Mouse (Mus musculus) retina, postnatal 7 days (tissue): ENCODE measurements around the gene Slc4a5.

ENCODE experiments used
- DNase-seq: peaks from one replicate; pipeline ENCODE4 v3.0.0-alpha.2; 2012; ENCODE audit warnings: low read depth, low spot score

The Slc4a5 gene

DNA sequence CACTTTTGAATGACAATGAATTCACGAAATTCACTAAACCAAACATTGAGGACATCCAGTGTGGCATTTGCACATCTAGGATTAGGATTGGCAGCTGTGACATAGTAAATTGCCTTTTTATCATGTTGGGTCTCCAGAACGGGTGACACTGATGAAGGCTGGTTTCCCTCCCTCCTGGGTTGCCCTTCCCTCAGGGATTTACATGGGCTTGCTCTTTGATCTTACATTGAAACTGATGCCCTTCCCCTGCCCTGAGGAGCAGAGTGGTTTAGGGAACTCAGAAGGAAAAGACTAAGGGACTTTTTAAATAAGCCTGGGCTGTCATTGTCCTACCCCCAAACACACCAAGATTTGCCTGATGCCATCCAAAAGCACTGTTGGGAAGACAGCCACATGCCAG, 11.9 kb downstream of the Slc4a5 start:
- no peak for DNase-seq

DNA sequence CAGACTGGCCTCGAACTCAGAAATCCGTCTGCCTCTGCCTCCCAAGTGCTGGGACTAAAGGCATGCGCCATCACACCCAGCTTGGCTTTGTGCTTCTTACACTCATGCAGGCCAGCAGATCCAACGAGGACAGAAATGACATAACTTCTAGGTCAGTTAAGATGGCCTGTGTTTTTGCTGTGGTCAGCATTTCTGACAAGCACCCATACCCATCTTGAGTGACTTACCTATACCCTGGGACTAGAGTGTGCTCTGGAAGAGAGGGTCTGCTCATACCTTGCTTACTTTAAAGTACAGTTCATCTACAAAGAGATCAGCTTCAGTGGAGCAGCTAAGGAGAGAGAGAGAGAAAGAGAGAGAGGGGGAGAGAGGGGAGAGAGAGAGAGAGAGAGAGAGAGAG, 13.7 kb downstream of the Slc4a5 start:
- no peak for DNase-seq

DNA sequence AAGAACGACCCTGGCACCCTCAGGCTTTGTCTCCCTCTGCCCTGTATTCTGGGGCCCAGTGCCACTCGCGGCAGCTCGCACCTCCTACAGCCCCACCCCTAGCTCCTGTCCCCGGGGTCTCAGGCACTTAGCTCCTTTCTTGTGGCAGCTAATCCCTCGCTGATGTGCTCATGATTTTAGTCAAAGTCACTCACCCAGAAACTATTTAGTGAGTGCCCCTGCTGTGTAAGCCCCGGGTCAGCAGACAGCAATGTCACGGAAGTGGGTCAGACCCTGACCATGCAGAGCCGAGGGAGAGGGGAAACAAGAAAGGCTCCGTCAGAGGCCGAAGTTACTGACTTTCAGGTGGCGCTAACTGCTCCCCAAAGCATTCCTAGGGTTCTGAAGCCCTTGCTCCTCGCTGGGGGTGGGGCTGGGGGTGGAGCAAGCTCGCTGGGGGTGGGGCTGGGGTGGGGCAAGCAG, 14.7 kb downstream of the Slc4a5 start:
- no peak for DNase-seq

DNA sequence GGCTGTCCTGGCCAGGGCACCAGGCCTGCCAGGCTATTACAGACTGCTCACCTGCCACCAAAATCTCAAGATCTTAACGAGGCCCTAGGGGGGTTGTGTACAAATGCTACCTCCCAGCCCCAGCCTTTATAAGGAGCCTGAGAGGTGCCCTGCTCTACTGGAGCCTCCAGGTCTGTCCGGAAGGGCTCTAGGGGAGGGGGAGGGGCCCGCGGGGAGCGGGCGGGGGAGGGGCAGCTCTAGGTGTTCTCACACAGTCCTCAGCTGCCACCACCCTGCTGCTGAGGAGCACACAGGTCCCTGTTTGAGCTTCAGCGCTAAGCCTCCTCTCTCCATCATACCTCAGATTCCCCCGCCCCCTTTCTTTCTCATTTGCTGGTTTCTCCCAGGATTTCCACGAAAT, 17.5 kb downstream of the Slc4a5 start:
- DNase-seq = no peak

DNA sequence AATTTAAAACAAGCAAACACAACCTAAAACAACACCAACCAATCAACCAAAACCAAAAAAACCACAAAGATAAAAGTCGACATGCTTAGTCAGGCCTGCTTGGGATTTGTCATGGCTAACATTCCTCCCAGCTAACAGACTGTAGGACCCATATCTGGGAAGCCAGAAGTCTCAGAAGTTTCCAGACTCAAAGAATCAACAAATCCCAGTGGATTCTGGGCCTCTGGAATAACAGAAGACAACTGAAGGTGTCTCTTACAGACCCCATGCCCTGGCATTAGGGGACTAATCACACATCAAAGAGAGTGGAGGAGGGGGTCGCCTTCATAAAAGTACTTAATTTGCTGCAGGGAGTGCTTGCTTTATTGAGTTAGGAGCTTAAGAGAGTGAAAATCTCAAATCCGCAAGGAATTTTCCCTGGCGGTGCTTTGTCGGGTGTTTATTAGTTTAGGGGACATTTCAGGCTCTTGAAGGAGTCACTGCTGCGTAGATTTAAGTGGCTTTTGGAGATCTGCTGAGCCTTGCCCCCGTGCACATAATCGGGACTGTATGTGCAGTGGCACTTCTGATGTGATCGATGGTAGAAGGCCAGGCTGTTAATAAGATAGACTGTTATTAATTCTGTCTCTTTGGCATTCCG, 24.9 kb downstream of the Slc4a5 start:
- DNase-seq = no peak

DNA sequence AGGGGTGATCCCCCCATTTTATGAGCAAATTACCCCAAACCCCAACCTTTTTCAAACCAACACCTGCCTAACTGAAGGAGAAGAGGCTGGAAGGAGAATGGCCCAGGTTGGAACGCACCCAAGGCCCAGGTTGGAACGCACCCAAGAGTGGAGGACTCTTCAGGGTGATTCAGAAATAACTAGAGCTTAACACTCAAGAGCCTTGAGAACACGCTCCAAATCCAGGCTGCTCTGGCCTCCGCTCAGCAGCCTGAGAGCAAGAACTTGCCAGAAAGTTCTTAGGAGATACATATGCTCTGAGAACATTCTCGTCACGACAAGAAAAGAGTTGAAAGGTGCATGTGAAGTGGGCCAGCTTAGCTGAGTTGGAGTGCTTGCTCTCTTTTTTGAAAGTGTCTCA, 25.5 kb downstream of the Slc4a5 start:
- no peak for DNase-seq

DNA sequence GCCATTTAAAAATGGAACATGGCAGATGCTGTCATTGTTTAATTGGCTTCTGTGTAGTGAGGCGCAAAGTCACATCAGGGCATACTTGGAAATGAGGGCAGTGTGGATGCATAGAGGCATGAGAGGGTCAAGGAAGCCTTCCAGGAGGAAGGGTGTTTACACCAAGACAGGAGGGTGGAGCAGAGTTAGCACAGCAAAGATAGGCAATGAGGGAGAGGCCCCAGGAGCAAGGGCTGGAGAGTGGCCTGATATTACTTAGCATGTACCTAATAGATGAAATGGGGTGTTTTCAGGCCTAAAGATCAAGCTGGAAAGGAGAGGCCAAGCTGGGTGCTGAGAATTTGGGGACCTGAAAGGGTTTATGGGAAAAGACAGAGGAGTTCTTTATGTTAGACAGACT, 26.4 kb downstream of the Slc4a5 start:
- DNase-seq = no peak

DNA sequence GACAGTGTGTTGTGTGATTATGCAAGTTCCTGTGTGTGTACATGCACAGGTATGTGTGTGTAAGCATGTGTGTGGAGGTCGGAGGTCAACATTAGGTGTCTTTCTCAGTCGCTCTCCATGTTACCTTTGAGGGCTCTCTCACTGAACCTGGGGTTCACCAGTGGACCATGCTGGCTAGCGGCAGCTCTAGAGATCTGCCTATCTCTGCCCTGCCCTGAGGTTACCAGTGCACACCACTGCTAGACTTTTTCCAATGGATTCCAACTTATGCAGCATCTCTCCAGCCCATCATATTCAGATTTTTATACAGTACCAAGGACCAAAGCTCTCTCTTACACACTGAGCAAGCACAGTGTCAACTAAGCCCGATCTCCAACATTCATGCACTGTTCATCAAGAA, 27.1 kb downstream of the Slc4a5 start:
- DNase-seq = no peak

DNA sequence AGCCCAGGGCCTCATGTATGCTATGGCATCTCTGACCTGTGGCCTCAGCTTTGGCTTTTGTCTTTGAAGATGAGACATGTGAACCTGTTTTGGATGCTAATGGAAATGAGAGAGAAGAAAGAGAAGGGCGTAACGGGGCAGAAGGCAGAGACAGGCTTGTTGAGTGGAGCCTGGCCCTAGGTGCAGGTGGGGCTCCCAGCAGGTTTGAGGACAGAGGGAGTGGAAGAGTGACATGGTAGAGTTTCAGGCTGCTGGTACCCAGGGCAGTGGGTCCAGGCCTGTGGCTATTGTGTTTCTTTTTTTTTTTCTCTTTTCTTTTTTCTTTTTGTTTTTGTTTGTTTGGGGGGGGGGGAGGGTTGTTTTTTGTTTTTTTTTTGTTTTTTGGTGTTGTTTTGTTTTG, 27.5 kb downstream of the Slc4a5 start:
- DNase-seq = no peak

DNA sequence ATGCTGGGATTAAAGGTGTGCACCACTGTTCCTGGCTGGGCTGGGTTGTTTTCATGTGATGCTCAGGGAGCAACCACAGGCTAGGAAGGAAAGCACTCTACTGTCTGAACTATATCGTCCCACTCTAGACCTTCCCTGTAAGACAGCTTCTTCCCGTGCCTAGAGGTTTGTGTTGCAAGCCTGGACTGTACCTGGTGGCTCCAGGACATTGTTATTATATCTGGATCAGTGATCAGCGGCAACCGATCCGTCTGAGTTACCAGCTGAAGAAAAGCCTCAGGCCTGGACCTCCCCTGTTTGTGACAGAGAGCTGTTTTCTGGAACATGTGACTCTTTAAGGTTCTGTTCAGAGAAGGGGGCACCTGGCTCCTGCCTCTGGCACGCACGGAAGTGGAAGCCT, 34.6 kb downstream of the Slc4a5 start:
- no peak for DNase-seq

DNA sequence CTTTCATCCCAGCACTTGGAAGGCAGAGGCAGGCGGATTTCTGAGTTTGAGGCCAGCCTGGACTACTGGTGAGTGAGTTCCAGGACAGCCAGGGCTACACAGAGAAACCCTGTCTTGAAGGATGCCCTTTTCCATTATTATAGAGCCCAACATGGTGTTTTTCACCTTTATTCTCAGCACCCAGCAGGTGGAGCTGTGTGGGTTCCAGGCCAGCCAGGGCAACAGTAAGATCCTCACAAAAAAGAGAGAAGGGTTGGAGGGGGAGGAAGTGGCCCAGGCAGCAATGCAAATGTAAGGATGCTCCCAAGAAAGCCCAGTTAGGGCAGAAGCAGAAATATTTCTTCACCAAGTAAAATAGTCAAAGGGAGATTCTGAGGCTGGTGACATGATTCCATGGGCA, 44.9 kb downstream of the Slc4a5 start:
- DNase-seq = no peak

DNA sequence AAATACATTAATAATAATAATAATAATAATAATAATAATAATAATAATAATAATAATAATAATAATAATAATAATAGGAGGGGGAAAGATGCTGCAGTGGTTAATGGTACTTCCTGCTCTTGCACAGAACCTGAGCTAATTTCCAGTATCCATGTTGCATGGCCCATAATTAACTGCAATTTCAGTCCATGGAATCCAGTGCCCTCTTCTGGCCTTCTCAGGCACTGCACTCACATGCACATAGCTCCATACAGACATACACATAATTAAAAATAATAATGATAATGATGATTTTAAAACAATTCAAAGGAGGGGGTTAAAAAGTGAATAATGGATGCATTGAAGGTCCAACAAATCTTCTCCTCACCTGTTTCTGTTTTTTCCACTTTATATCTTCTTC, 45.6 kb downstream of the Slc4a5 start:
- DNase-seq = no peak

DNA sequence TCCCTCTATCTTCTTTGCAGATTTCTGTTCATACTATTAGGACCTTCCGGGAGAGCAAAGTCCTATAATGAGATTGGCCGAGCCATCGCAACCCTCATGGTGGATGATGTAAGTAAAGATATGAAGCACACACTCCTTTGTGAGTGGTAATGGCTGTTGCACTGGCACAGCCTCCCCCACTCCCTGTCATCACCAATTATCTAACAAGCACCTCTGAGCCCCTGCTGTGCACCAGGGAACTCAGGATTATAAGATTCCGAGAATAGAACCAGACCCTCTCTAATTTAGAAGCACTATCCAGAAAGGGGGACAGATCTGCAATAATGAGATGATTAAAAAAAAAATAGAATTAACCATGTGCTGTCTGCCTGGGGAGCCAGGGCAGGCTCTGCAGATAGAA, 46.0 kb downstream of the Slc4a5 start:
- no peak for DNase-seq

DNA sequence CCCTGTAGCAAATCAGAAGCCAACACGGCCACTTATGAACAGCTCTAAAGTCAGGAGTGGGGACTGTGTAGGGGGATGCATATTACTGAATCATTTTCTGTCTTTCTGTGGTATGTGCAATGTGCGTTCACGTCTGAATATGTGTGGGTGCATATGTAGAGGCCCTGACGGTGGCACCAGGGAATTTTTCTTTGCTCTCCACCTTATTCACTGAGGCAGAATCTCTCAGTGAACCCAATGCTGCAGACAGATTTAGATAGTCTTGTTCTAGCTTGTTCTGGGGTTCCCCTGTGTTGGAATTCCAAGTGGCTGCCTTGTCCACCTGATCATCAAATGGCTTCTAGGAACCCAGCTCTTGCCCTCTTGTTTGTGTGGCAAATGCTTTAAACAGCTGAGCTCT, 48.0 kb downstream of the Slc4a5 start:
- DNase-seq = no peak

DNA sequence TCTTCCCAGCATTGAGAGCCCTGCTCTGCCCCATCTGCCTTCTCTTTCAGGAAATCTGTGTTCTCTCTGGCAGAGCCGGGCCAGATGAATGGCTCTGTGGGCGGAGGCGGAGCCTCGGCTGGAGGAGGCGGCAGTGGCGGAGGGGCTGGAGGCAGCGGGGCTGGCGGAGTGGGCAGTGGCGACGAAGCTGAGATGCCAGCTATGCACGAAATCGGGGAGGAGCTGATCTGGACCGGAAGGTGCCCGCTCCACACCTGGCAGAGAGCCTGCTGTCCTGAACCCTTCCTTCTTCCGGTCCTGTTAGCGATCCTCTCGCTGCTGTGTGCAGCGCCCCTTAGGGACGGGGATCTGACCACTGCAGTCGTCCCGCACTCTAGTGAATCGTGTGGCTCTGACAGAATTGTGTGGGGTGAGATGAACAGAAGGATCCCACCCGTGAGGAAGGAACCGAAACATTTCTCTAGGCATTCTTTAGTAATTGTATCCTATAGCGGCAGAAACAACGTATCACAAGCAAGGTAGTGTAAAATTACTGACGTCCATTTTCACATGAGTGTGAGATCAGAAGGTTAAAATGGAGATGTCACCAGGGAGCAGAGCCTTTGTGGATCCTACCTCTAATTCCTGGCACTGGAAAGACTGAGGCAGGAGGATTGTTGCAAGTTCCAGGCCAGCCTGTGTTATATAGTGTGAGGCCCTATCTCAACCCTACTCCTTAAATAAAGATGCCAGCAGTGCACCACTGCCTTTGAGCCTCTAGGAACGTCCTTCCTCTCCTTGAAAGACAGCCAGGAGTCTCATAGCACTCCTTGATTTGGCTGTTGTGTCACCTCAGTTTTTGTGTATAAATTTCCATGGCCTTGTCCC, 48.7 kb downstream of the Slc4a5 start:
- DNase-seq = peak; percentile 81

DNA sequence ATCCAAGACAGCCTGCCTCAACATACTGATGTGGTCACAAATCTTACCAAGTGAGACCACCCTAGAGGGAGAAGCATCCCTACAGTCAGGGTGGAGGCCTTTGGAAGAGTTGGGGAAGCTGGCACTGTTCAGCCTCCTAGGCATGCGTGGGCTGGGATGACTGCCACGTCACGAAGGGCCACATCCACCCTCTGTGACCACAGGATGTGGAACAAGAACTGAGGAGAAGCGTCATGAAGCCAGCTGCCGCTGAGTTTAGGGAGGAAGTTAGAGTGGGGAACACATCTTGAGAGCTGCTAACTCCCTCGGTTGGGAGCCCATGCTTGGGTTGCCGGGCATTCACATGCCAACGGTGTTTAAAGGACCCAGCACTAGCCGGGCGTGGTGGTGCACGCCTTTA, 54.1 kb downstream of the Slc4a5 start:
- DNase-seq = no peak

DNA sequence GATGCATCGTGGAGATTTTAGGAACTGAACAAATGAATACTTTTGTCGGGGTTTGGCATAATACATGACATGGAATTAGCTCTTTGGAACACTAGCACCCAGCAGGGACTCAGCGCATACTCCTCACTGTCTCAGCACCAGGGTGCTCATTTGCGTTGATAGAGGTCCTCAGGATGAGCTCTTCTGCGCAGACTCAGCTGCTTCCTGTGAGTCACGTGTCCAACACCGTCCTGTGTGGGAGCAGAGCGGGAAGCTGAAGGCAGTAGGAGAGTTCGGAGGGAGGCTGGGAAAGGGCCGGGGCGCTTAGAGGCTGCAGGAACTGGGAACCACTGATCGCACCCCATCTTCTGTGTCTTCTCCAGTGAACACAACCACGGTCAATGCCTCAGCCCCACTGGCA, 57.5 kb downstream of the Slc4a5 start:
- no peak for DNase-seq

DNA sequence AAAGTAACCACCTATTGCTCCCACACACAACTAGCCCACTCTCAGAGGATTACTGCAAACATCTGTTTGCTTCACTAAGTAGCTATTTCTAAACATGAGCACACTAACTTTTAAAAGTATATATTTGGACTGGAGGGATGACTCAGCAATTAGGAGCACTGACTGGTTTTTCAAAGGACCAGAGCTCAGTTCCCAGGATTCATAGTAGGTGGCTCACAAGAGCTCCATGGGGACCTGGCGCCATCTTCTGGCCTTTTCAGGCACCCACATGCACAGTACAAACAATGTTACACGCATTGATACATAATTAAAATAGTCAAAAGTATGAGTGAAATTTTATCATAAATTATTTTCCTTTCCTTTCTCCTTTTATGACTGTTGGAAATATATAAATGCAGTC, 59.3 kb downstream of the Slc4a5 start:
- no peak for DNase-seq

DNA sequence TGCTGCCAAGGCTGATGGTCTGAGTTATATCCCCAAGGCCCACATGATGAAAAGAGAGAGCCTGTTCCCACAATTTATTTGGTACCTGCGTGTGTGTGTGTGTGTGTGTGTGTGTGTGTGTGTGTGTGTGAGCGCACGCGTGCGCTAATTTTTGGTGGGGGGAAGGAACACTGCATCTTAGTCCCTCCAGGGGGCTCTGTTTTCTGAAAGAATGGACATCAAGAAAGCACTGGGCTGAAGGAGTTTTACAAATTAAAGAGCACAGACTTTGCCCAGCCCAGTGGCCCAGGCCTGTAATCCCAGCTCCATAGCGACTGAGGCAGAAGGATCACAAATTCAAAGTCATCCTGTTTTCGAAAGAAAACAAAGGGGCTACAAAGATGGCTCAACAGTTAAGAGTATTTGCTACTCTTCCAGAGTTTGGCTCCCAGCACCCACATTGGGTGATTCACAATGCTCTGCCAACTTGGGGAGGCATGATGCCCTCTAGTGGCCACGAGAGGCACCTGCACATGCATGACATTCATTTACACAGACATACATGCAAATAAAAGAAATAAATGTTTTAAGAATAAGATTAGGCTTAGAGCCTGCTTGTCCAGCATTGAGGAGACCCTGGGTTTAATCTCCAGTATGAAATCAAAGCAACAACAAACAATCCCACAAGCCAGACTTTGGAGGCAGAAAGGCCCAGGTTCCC, 60.8 kb downstream of the Slc4a5 start:
- DNase-seq = no peak

DNA sequence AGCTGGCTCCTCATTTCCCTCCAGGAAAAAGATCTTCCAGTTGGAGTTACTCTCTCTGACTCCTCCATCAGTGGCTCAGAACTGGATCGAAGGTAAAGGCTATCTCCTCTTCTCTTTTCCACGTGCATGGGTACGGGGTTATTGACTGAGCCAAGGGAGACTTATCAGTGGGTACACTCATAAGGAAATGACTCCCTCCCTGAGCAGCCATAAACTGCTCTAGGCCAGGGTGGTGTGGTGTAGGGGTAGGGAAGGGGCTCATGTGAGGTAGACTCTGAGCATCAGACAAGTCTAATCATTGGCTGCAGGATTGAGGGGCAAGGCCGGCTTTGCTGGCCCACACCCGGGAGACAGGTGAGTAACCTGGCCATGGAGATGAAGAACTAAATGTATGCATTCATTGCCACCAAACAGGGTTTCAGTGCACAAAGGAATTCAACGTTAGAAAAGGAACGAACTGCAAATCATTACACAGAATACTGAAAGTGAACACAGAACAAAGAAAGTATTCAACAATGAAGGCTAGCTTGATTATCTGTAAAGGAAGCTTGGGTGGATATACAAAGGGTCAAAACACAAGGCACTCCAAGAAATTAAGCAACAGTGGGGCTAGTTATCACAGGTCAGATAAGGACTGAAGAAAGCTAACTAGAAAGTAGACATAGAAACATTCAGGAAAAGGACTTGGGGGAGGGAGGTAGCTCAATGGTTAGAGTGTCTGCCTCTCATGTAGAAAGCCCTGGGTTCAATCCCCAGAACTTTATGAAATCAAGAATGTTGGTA, 81.0 kb downstream of the Slc4a5 start:
- DNase-seq = no peak

DNA sequence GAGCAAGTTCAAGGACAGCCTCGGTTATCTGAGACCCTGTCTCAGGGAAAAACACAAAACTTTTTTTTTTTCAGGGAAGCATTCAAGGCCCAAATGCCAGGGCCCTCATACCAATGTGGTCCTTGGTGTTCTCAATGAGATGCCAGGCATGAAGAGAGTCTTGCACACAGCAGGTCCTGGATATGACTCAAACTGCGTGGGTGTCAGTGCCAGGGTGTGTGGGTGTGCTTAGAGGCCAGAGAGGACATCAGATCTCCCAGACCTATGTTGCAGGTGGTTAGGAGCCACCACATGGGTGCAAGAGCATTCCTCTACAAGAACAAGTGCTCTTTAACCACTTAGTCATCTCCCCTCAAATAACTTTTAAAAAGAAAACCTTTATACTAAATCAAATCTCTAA, 81.7 kb downstream of the Slc4a5 start:
- no peak for DNase-seq

DNA sequence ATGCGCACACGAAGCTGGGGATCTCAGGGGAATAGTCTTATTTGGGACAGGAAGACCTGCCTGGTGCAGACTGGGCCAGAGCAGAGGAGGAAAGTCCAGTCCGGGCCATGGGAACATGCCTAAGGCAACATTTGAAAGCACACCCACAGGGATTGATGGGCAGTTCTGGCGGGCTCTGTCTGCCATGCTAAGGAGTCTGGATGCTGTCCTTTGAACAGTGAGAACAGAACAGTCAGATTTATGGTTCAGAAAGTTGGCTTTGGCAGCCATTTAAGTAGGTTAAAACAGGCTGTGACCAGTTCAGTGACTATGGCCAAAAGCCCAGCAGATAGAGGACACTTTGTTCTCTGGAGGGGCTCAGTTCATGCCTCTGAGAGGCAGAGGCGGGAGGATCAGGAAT, 82.6 kb downstream of the Slc4a5 start:
- no peak for DNase-seq
